Mouse (Mus musculus): Measurements from ENCODE around the gene Cyp2c23. TPM values are rescaled to one million over a fixed set of nuclear protein-coding genes. Genes with fewer than 3 reads are reported as not detected.
A peak's percentile ranks its signal among the peaks of the same experiment; 100 is the strongest.

The Cyp2c23 gene
- total RNA-seq, 1 experiment = 0.31 TPM

DNA sequence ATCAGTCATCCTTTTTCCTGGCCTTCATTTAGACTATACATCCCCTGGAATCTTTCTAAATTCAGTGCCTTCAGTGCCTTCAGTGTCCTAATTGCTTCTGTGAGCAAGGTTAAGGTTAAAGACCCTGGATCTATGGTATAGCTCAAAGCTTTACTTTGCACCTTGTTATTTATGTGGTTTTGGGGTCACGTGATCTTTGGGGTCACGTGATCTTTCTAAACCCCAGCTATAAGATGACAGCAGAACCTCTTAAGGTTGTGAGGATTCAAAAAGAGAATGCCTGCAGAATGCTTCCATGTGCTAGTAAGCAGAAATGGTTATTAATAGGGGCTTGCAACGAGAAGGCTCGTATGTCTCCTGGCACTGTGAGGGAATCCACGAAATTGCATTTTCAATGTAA is 4.4 kb upstream of the Cyp2c23 start:
- in situ Hi-C loops (cut with MboI; ENCODE audit: low sequenced_read_pairs in 2 of 2, unreplicated experiment in 2 of 2) = no loop called here
- no peaks in the 10 kb centered on the region for H3K9me3 ChIP-seq (ENCODE audit: control insufficient read depth, insufficient read depth, low read depth, low read length)
- no peak overlapping the region for H3K9ac ChIP-seq (ENCODE audit: insufficient read depth, low read depth, low read length, poor library complexity, severe bottlenecking)
- H3K4me1 ChIP-seq (ENCODE audit: control insufficient read depth in 2 of 2, insufficient read depth in 2 of 2, low read length in 2 of 2, poor library complexity in 1 of 2) = no peaks in the 10 kb centered on the region
- no peak overlapping the region for H3K4me3 ChIP-seq (ENCODE audit: insufficient read depth in 1 of 2, low read depth in 1 of 2, low read length in 2 of 2, poor library complexity in 1 of 2, severe bottlenecking in 1 of 2)
- DNase-seq (ENCODE audit: low read depth, low spot score) = no peak
- H3K36me3 ChIP-seq (ENCODE audit: control insufficient read depth, insufficient read depth, low read length, poor library complexity, severe bottlenecking) = peaks cover 5% of the 10 kb centered on the region
- TF ChIP-seq ZNF384 (IDR thresholded peaks at IDR 0.05; ENCODE audit: low read depth, low read length) = no peak
- no peak for TF ChIP-seq HCFC1 (IDR thresholded peaks at IDR 0.05; ENCODE audit: borderline replicate concordance, insufficient read depth, low read length)
- no peak for TF ChIP-seq ZC3H11A (IDR thresholded peaks at IDR 0.05; ENCODE audit: borderline replicate concordance, low read depth, low read length)
- no peak overlapping the region for H3K27ac ChIP-seq (ENCODE audit: insufficient read depth, low read depth, low read length, poor library complexity, severe bottlenecking)

DNA sequence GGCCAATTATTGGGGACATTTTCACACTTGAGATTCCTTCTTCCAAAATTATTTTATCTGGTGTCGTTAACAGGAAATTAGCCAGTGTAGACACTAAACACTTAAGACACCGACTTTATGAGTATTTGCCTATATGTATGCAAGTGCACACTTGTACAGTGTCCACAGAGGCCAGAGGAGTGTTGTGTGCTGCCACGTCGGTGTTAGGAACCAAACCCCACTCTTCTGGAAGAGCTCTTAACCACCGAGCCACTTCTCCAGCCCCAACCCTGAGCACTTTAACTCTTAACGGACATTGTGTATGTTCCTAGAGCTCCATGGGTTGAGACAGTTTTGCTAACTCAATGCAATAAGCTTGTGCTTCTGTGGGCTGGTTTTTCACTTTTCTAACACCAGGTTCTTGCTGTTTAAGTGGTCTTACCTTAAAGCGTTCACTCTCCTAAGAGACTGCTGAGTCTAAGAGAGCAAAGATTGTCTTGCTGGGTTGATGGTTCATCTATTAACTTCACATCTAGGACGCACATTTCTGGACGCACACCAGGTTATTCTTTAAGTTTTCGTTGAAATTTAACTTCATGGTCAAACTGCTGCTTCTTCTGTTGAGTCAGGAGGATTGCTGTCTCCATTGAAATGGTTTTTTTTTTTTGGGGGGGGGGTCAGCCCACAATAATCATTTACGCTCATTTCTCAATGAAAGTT is 3.2 kb upstream of the Cyp2c23 start:
- Histone ChIP-seq H3K9me3 (ENCODE audit: control insufficient read depth, insufficient read depth, low read depth, low read length) (no peaks in the 10 kb centered on the region), H3K9ac (ENCODE audit: insufficient read depth, low read depth, low read length, poor library complexity, severe bottlenecking) (no peak overlapping the region), H3K4me3 (ENCODE audit: insufficient read depth in 1 of 2, low read depth in 1 of 2, low read length in 2 of 2, poor library complexity in 1 of 2, severe bottlenecking in 1 of 2) (no peak overlapping the region), H3K27ac (ENCODE audit: insufficient read depth, low read depth, low read length, poor library complexity, severe bottlenecking) (no peak overlapping the region), H3K4me1 (ENCODE audit: control insufficient read depth in 2 of 2, insufficient read depth in 2 of 2, low read length in 2 of 2, poor library complexity in 1 of 2) (peaks cover 0 to 1% of the 10 kb centered on the region in 2 experiments; a peak in 2 of 4 replicates), H3K36me3 (ENCODE audit: control insufficient read depth, insufficient read depth, low read length, poor library complexity, severe bottlenecking) (peaks cover 4% of the 10 kb centered on the region)
- TF ChIP-seq ZNF384 (IDR thresholded peaks at IDR 0.05; ENCODE audit: low read depth, low read length) (no peak), ZC3H11A (IDR thresholded peaks at IDR 0.05; ENCODE audit: borderline replicate concordance, low read depth, low read length) (no peak), CHD2 (IDR thresholded peaks at IDR 0.05; ENCODE audit: low read depth, low read length) (no peak), MAFK (IDR thresholded peaks at IDR 0.05; ENCODE audit: insufficient read depth, low read depth, low read length) (no peak), HCFC1 (IDR thresholded peaks at IDR 0.05; ENCODE audit: borderline replicate concordance, insufficient read depth, low read length) (no peak)
- no peak for DNase-seq (ENCODE audit: low read depth, low spot score)
- in situ Hi-C loops (cut with MboI; ENCODE audit: low sequenced_read_pairs in 2 of 2, unreplicated experiment in 2 of 2) = no loop called here

DNA sequence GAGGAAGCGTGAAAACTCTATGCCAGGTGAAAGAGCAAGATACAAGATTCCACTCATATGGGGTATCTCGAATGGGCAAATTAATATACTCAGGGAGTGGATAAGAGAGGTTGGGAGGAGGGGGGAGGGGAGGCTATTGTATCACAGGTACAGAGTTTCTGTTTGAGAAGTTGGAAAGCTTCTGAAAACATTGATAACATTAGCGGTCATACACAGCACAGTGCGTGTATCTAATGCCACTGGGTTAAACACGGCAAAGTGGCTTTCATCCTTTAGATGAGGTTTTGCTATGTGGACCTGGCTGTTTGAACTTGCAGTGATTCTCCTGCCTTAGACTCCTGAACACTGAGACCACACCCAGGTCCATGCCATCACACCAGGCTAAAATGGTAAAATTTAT is 1.0 kb upstream of the Cyp2c23 start:
- Histone ChIP-seq H3K9me3 (ENCODE audit: control insufficient read depth, insufficient read depth, low read depth, low read length) (no peaks in the 10 kb centered on the region), H3K9ac (ENCODE audit: insufficient read depth, low read depth, low read length, poor library complexity, severe bottlenecking) (no peak overlapping the region), H3K4me3 (ENCODE audit: insufficient read depth in 1 of 2, low read depth in 1 of 2, low read length in 2 of 2, poor library complexity in 1 of 2, severe bottlenecking in 1 of 2) (no peak overlapping the region), H3K36me3 (ENCODE audit: control insufficient read depth, insufficient read depth, low read length, poor library complexity, severe bottlenecking) (no peaks in the 10 kb centered on the region), H3K27ac (ENCODE audit: insufficient read depth, low read depth, low read length, poor library complexity, severe bottlenecking) (no peak overlapping the region), H3K4me1 (ENCODE audit: control insufficient read depth in 2 of 2, insufficient read depth in 2 of 2, low read length in 2 of 2, poor library complexity in 1 of 2) (peaks cover 2 to 8% of the 10 kb centered on the region in 2 experiments; a peak in 2 of 4 replicates)
- in situ Hi-C loops (cut with MboI; ENCODE audit: low sequenced_read_pairs in 2 of 2, unreplicated experiment in 2 of 2) = no loop called here
- TF ChIP-seq CHD2 (IDR thresholded peaks at IDR 0.05; ENCODE audit: low read depth, low read length) = no peak
- no peak for TF ChIP-seq MAFK (IDR thresholded peaks at IDR 0.05; ENCODE audit: insufficient read depth, low read depth, low read length)
- no peak for TF ChIP-seq ZC3H11A (IDR thresholded peaks at IDR 0.05; ENCODE audit: borderline replicate concordance, low read depth, low read length)
- TF ChIP-seq HCFC1 (IDR thresholded peaks at IDR 0.05; ENCODE audit: borderline replicate concordance, insufficient read depth, low read length) = no peak
- TF ChIP-seq ZNF384 (IDR thresholded peaks at IDR 0.05; ENCODE audit: low read depth, low read length) = no peak
- no peak for DNase-seq (ENCODE audit: low read depth, low spot score)

DNA sequence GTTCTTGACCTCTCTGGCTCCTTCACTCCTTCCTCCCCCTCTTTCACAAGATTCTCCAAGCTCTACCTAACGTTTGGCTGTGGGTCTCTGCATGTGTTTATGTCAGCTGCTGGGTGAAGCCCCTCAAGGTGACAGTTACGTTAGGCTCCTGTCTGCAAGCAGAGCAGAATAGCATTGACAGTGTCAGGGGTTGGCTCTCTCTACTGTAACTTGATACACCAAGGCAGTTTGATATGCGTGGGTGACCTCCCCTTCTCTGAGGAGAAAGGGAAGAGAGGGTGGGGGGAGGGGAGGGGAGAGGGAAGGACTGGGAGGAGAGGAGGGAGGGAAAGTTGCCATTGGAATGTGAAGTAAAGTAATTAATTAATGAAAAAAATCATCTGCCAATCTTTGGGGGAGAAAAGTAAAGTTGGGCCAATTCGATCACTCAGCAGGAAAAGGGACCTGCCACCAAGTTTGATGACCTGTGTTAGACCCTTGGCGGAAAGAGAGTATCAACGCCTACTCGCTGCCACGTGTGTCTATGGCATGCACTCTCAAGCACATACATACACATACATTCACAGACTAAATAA is 2.0 kb downstream of the Cyp2c23 start:
- DNase-seq (ENCODE audit: low read depth, low spot score) = peak; percentile 34
- in situ Hi-C loops (cut with MboI; ENCODE audit: low sequenced_read_pairs in 2 of 2, unreplicated experiment in 2 of 2) = no loop called here
- Histone ChIP-seq H3K36me3 (ENCODE audit: control insufficient read depth, insufficient read depth, low read length, poor library complexity, severe bottlenecking) (no peaks in the 10 kb centered on the region), H3K9ac (ENCODE audit: insufficient read depth, low read depth, low read length, poor library complexity, severe bottlenecking) (no peak overlapping the region), H3K4me1 (ENCODE audit: control insufficient read depth in 2 of 2, insufficient read depth in 2 of 2, low read length in 2 of 2, poor library complexity in 1 of 2) (peaks cover 2 to 8% of the 10 kb centered on the region in 2 experiments; a peak in 2 of 4 replicates), H3K9me3 (ENCODE audit: control insufficient read depth, insufficient read depth, low read depth, low read length) (no peaks in the 10 kb centered on the region), H3K27ac (ENCODE audit: insufficient read depth, low read depth, low read length, poor library complexity, severe bottlenecking) (no peak overlapping the region), H3K4me3 (ENCODE audit: insufficient read depth in 1 of 2, low read depth in 1 of 2, low read length in 2 of 2, poor library complexity in 1 of 2, severe bottlenecking in 1 of 2) (no peak overlapping the region)
- TF ChIP-seq HCFC1 (IDR thresholded peaks at IDR 0.05; ENCODE audit: borderline replicate concordance, insufficient read depth, low read length) (no peak), ZC3H11A (IDR thresholded peaks at IDR 0.05; ENCODE audit: borderline replicate concordance, low read depth, low read length) (no peak), CHD2 (IDR thresholded peaks at IDR 0.05; ENCODE audit: low read depth, low read length) (no peak), MAFK (IDR thresholded peaks at IDR 0.05; ENCODE audit: insufficient read depth, low read depth, low read length) (no peak), ZNF384 (IDR thresholded peaks at IDR 0.05; ENCODE audit: low read depth, low read length) (no peak)
